Mouse (Mus musculus) lung, postnatal 4 days (tissue): ENCODE measurements at regions not wholly inside any gene's neighbourhood (a gene's known extent, or its start where the extent isn't known, plus 50 kb on each side); places are given as distances from the start of the nearest gene placed in this dataset.
A peak's percentile ranks its signal among the peaks of the same experiment; 100 is the strongest.

Experiments
- DNase-seq, 2 experiments: peaks; one replicate each; pipeline ENCODE4 v3.0.0; 2021

- peak in 1 of 2 experiments; percentile 52 for DNase-seq
Observed at GRCm38 (mm10) chr13:51975330-51975729, 128.9 kb downstream of the Gadd45g start.

- DNase-seq = peak; percentile 74 to 90
Observed at GRCm38 (mm10) chr13:51975801-51976601, 129.5 kb downstream of the Gadd45g start.

GRCm38 (mm10) chr13:51976620-51977214 lies 130.2 kb downstream of the Gadd45g start:
- peak; percentile 23 to 51 for DNase-seq

GRCm38 (mm10) chr13:51979301-51979977 lies 133.0 kb downstream of the Gadd45g start:
- no peak for DNase-seq

GRCm38 (mm10) chr13:51980344-51980743 lies 133.9 kb downstream of the Gadd45g start:
- DNase-seq = no peak

GRCm38 (mm10) chr13:51983002-51983401 lies 136.5 kb downstream of the Gadd45g start:
- no peak for DNase-seq

GRCm38 (mm10) chr13:51983575-51983974 lies 137.1 kb downstream of the Gadd45g start:
- no peak for DNase-seq

- DNase-seq = no peak
Observed at GRCm38 (mm10) chr13:51991339-51991738, 144.9 kb downstream of the Gadd45g start.

GRCm38 (mm10) chr13:51992878-51993277 lies 146.4 kb downstream of the Gadd45g start:
- no peak for DNase-seq

- no peak for DNase-seq
Observed at GRCm38 (mm10) chr13:51996163-51996562, 149.7 kb downstream of the Gadd45g start.

- DNase-seq = no peak
Observed at GRCm38 (mm10) chr13:51998542-51998941, 152.1 kb downstream of the Gadd45g start.

- DNase-seq = no peak
Observed at GRCm38 (mm10) chr13:52001811-52002210, 155.3 kb downstream of the Gadd45g start.

- DNase-seq = no peak
Observed at GRCm38 (mm10) chr13:52003946-52004539, 157.6 kb downstream of the Gadd45g start.

- DNase-seq = no peak
Observed at GRCm38 (mm10) chr13:52007585-52008395, 161.3 kb downstream of the Gadd45g start.

- DNase-seq = no peak
Observed at GRCm38 (mm10) chr13:52009231-52009630, 162.8 kb downstream of the Gadd45g start.

- DNase-seq = no peak
Observed at GRCm38 (mm10) chr13:52009766-52010165, 163.3 kb downstream of the Gadd45g start.

- no peak for DNase-seq
Observed at GRCm38 (mm10) chr13:52011001-52011400, 164.5 kb downstream of the Gadd45g start.

- no peak for DNase-seq
Observed at GRCm38 (mm10) chr13:52013182-52013581, 166.7 kb downstream of the Gadd45g start.

GRCm38 (mm10) chr13:52013757-52014156 lies 167.3 kb downstream of the Gadd45g start:
- DNase-seq = no peak

GRCm38 (mm10) chr13:52014566-52014965 lies 168.1 kb downstream of the Gadd45g start:
- DNase-seq = no peak

- no peak for DNase-seq
Observed at GRCm38 (mm10) chr13:52015066-52015465, 168.6 kb downstream of the Gadd45g start.

- DNase-seq = no peak
Observed at GRCm38 (mm10) chr13:52015496-52015895, 169.0 kb downstream of the Gadd45g start.
